Mouse (Mus musculus) heart, postnatal 25 days (tissue): ENCODE results near the gene Bcas1. TPM values are rescaled to one million over a fixed set of nuclear protein-coding genes. Genes with fewer than 3 reads are reported as not detected.
A peak's percentile ranks its signal among the peaks of the same experiment; 100 is the strongest.

ENCODE experiments used
- DNase-seq: peaks from one replicate; pipeline ENCODE4 v3.0.0; 2022; ENCODE audit warnings: low spot score
- intact Hi-C: fragments of 180-260 bp; cut with DNase I; formaldehyde crosslinking; loops from one replicate; pipeline ENCODE4 v1.15.1; 2025
- total RNA-seq, 2 experiments: library from RNA; stranded (reverse); gene quantifications; 2 replicates each; pipeline ENCODE4 v1.2.3; 2021

Bcas1 gene
- total RNA-seq, 2 experiments from 2014 or later, result 0.11 to 0.23 TPM

GRCm38 (mm10) chr2:170321579-170321978 is 106.1 kb downstream of the Bcas1 start:
- intact Hi-C loops, result no loop called here
- DNase-seq, result no peak

GRCm38 (mm10) chr2:170319533-170320463 is 107.8 kb downstream of the Bcas1 start:
- no peak for DNase-seq
- intact Hi-C loops, result loop anchor here (2.0 to 5.0 kb wide), 3 partner anchors 72 to 203 kb away; no protein-coding TSS in a partner anchor

GRCm38 (mm10) chr2:170318713-170319532 is 108.7 kb downstream of the Bcas1 start:
- peak; percentile 78 for DNase-seq
- intact Hi-C loops, result loop anchor here (2.0 to 5.0 kb wide), 3 partner anchors 72 to 202 kb away; no protein-coding TSS in a partner anchor

GRCm38 (mm10) chr2:170316774-170317173 is 110.9 kb downstream of the Bcas1 start:
- no peak for DNase-seq
- intact Hi-C loops, result loop anchor here (5.0 kb wide), 2 partner anchors 69 to 94 kb away; no protein-coding TSS in a partner anchor

GRCm38 (mm10) chr2:170316344-170316743 is 111.3 kb downstream of the Bcas1 start:
- intact Hi-C loops, result loop anchor here (5.0 kb wide), 2 partner anchors 69 to 94 kb away; no protein-coding TSS in a partner anchor
- no peak for DNase-seq

GRCm38 (mm10) chr2:170310988-170311359 is 116.7 kb downstream of the Bcas1 start:
- no peak for DNase-seq
- intact Hi-C loops, result no loop called here

GRCm38 (mm10) chr2:170310310-170310987 is 117.2 kb downstream of the Bcas1 start:
- DNase-seq, result no peak
- intact Hi-C loops, result no loop called here

- no peak for DNase-seq
- intact Hi-C loops, result no loop called here
Measured at GRCm38 (mm10) chr2:170308966-170309365, 118.7 kb downstream of the Bcas1 start.

- intact Hi-C loops, result no loop called here
- DNase-seq, result no peak
Measured at GRCm38 (mm10) chr2:170308033-170308820, 119.4 kb downstream of the Bcas1 start.

GRCm38 (mm10) chr2:170307589-170308021 is 120.0 kb downstream of the Bcas1 start:
- intact Hi-C loops, result no loop called here
- DNase-seq, result no peak

- intact Hi-C loops, result no loop called here
- DNase-seq, result no peak
Measured at GRCm38 (mm10) chr2:170306637-170307320, 120.9 kb downstream of the Bcas1 start.

- intact Hi-C loops, result no loop called here
- DNase-seq, result no peak
Measured at GRCm38 (mm10) chr2:170304766-170305165, 122.9 kb downstream of the Bcas1 start.

- no peak for DNase-seq
- intact Hi-C loops, result no loop called here
Measured at GRCm38 (mm10) chr2:170303595-170303994, 124.0 kb downstream of the Bcas1 start.

GRCm38 (mm10) chr2:170302825-170303224 is 124.8 kb downstream of the Bcas1 start:
- no peak for DNase-seq
- intact Hi-C loops, result no loop called here

Other genes starting within 250 kb of the Bcas1 start
- gene Pfdn4, start 68.6 kb upstream of the Bcas1 start, total RNA-seq, result 10 to 100 TPM; 11.1 to 12.2 TPM
- gene Cyp24a1, start 69.3 kb upstream of the Bcas1 start, total RNA-seq, result not detected
- not detected for gene 4930470P17Rik, start 174.2 kb upstream of the Bcas1 start, total RNA-seq